Mouse (Mus musculus) kidney, adult 2 months (tissue): Measurements from ENCODE around the gene Kalrn. TPM values are rescaled to one million over a fixed set of nuclear protein-coding genes. Genes with fewer than 3 reads are reported as not detected.
A peak's percentile ranks its signal among the peaks of the same experiment; 100 is the strongest.

Experiments used
- DNase-seq: peaks from one replicate; pipeline ENCODE4 v3.0.0; 2021
- H3K27ac ChIP-seq: fragments of 200-500 bp; 2 replicates; pipeline ENCODE4 v1.5.1; 2012; ENCODE audit warnings: low read depth, low read length, control low read depth, inconsistent platforms; ENCODE audit not compliant: insufficient read depth
- H3K27me3 ChIP-seq: fragments of 200-500 bp; replicated peaks from 2 replicates; pipeline ENCODE4 v1.6.1; 2012; ENCODE audit warnings: mild to moderate bottlenecking, moderate library complexity, low read length, inconsistent platforms; ENCODE audit not compliant: control insufficient read depth, insufficient read depth
- H3K36me3 ChIP-seq: fragments of 200-500 bp; 2 replicates; pipeline ENCODE4 v1.6.1; 2012; ENCODE audit warnings: mild to moderate bottlenecking, moderate library complexity, low read length, inconsistent platforms; ENCODE audit not compliant: control insufficient read depth, insufficient read depth
- H3K4me1 ChIP-seq: fragments of 200-500 bp; 2 replicates; pipeline ENCODE4 v1.6.1; 2011; ENCODE audit warnings: low read length; ENCODE audit not compliant: control insufficient read depth, insufficient read depth
- H3K4me3 ChIP-seq: fragments of 200-500 bp; 2 replicates; pipeline ENCODE4 v1.5.1; 2011; ENCODE audit warnings: mild to moderate bottlenecking, low read depth, low read length, control low read depth; ENCODE audit not compliant: insufficient read depth
- CTCF ChIP-seq: fragments of 200-500 bp; conservative IDR thresholded peaks from 2 replicates; pipeline ENCODE4 v1.5.1; 2011; ENCODE audit warnings: low read depth, mild to moderate bottlenecking, control low read depth, low read length, moderate library complexity, mixed read lengths; ENCODE audit not compliant: insufficient read depth, insufficient read length
- POLR2A ChIP-seq: fragments of 200-500 bp; IDR thresholded peaks from one replicate; pipeline ENCODE4 v1.6.1; 2011; ENCODE audit warnings: low read depth, low read length, control low read depth
- WGBS: fragments of 180-500 bp; shearing (Covaris S2); methylation state at CpG from one replicate; pipeline ENCODE4 v1.1.7; 2018; 5-methylcytosine and 5-hydroxymethylcytosine counted together
- polyA plus RNA-seq: library from polyadenylated mRNA; depleted of rRNA; stranded (reverse); fragments of >200 nt; gene quantifications from 2 replicates; pipeline ENCODE4 v1.2.3, GENCODE M21; 2012

The Kalrn gene
- polyA plus RNA-seq, 1 experiment: 8.6 TPM

- no peaks in the 10 kb centered on the region for H3K36me3 ChIP-seq
- DNase-seq: peak; percentile 9
- WGBS: 96% methylated on average over 2 of the region's 2 CpGs
- no peak overlapping the region for H3K27ac ChIP-seq
- H3K4me1 ChIP-seq: no peaks in the 10 kb centered on the region
- TF ChIP-seq CTCF (no peak), POLR2A (no peak)
- H3K27me3 ChIP-seq: no peaks in the 10 kb centered on the region
- H3K4me3 ChIP-seq: no peak overlapping the region
These were observed 279.7 kb downstream of the Kalrn start for GRCm38 (mm10) chr16:34293675-34294074.

- DNase-seq: no peak
- peaks cover 3% of the 10 kb centered on the region; the same call in 1 of the 2 replicates for H3K4me1 ChIP-seq
These were observed 283.7 kb downstream of the Kalrn start for GRCm38 (mm10) chr16:34289583-34289982.

DNA sequence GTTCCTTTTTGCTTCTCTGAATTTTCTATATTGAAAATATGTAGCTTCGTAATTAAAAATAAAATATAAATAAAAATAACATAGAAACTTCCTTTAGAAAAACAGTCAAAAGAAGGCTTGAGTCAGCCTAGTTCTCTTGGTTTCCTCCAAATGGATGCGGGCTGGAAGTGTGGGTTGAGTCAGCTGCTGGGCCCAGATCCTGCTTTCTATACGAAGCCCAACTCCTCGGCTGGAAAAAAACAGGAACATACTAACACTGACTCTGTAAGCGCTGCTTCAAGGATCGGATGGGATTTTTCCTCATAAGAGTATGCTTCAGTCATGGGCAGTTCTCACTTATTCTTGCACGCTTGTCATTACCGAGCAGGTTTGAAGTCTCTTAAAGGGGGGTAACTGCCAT is 291.3 kb downstream of the Kalrn start:
- peaks cover 3% of the 10 kb centered on the region; the same call in 1 of the 2 replicates for H3K4me1 ChIP-seq
- H3K4me3 ChIP-seq: no peak overlapping the region
- no peak for DNase-seq
- no peak overlapping the region for H3K27ac ChIP-seq
- TF ChIP-seq CTCF: no peak
- TF ChIP-seq POLR2A: no peak
- 95% methylated on average over 8 of the region's 8 CpGs for WGBS
- no peaks in the 10 kb centered on the region for H3K36me3 ChIP-seq
- H3K27me3 ChIP-seq: no peaks in the 10 kb centered on the region

More at GRCm38 (mm10) chr16:34289583-34289982, 283.7 kb downstream of the Kalrn start:
- peak; percentile 58 for TF ChIP-seq CTCF
- no peak for TF ChIP-seq POLR2A
- 52% methylated on average over 7 of the region's 7 CpGs for WGBS
- no peak overlapping the region for H3K27ac ChIP-seq
- no peaks in the 10 kb centered on the region for H3K27me3 ChIP-seq
- no peak overlapping the region for H3K4me3 ChIP-seq
- H3K36me3 ChIP-seq: no peaks in the 10 kb centered on the region

DNA sequence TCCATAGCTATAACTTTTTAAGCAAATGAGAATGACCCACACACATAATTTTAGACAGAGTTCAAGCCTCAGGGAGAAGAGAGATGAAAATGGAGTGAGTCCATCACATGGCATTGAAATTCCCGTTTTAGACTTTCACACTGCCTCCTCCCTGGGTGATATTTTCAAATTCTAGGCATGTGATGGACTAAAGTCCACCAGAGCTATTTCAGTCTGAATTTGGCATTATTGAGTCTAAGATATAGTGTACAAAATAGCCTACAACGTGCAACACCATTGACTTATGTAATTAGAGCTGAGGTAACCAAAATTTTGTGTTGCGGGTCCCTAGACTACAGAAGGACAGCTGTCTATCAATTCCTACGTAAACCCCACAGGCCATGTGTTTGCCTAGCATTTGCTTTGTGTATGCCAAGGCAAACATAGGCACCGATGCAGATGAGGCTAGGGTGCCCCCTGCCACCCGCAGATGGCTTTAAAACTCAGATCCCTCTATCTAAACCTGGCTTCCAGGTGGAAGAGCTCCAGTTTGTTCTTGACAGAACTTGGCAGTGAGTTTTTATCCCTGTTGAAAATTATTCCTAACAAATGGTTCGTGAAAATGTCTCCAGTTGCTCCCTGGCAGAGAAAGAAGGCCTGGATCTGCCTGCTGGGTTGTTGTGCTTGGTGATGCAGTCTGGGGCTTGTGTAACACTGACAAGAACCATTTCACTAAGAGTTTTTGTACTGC is 293.5 kb downstream of the Kalrn start:
- Histone ChIP-seq H3K36me3 (no peaks in the 10 kb centered on the region), H3K27me3 (no peaks in the 10 kb centered on the region), H3K27ac (no peak overlapping the region), H3K4me3 (no peak overlapping the region), H3K4me1 (no peaks in the 10 kb centered on the region)
- DNase-seq: no peak
- WGBS: 71% methylated on average over 7 of the region's 7 CpGs
- no peak for TF ChIP-seq POLR2A
- TF ChIP-seq CTCF: no peak

DNA sequence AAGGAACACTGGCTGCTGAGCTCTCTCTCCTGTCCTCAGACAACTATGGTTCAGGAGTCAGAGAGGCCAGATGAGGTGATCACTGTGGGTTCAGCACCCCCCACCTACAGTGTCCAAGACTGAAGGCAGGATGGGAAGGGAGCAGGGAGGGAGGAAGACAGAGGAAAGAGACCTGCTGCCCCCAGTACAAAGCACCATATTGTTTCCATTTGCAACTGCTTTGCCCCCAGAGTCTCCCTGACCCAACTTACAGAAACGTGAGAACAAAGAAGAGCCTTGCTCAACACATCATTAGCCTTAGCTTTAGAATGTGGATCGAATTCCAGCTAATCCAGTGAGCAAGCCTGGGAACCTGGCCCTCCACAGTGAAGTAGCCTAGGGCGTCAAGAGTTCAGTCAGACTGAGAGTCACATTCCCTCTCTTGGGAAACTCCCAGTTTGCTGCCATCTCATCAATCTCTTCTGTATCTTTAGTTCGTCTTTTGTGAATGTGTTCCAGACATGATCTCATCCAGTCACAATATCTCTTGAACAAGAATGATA is 295.0 kb downstream of the Kalrn start:
- WGBS: 71% methylated on average over 4 of the region's 4 CpGs
- no peak overlapping the region for H3K4me3 ChIP-seq
- H3K27me3 ChIP-seq: no peaks in the 10 kb centered on the region
- no peaks in the 10 kb centered on the region for H3K36me3 ChIP-seq
- DNase-seq: no peak
- TF ChIP-seq CTCF: no peak
- TF ChIP-seq POLR2A: no peak
- no peaks in the 10 kb centered on the region for H3K4me1 ChIP-seq
- H3K27ac ChIP-seq: no peak overlapping the region

- no peak overlapping the region for H3K4me3 ChIP-seq
- H3K27me3 ChIP-seq: no peaks in the 10 kb centered on the region
- TF ChIP-seq POLR2A (no peak), CTCF (no peak; the same call in 1 of the 2 replicates)
- no peaks in the 10 kb centered on the region for H3K36me3 ChIP-seq
- no peaks in the 10 kb centered on the region for H3K4me1 ChIP-seq
- peak; percentile 31 for DNase-seq
- H3K27ac ChIP-seq: no peak overlapping the region
These were observed 298.7 kb downstream of the Kalrn start for GRCm38 (mm10) chr16:34274607-34275006.

GRCm38 (mm10) chr16:34271476-34271875 is 301.9 kb downstream of the Kalrn start:
- Histone ChIP-seq H3K4me3 (no peak overlapping the region), H3K27ac (no peak overlapping the region), H3K27me3 (no peaks in the 10 kb centered on the region), H3K36me3 (no peaks in the 10 kb centered on the region), H3K4me1 (no peaks in the 10 kb centered on the region)
- no peak for DNase-seq
- 94% methylated on average over 5 of the region's 5 CpGs for WGBS
- TF ChIP-seq POLR2A (no peak), CTCF (no peak)

GRCm38 (mm10) chr16:34270681-34271080 is 302.7 kb downstream of the Kalrn start:
- no peaks in the 10 kb centered on the region for H3K4me1 ChIP-seq
- no peak overlapping the region for H3K27ac ChIP-seq
- DNase-seq: no peak
- no peaks in the 10 kb centered on the region for H3K27me3 ChIP-seq
- TF ChIP-seq POLR2A (no peak), CTCF (no peak)
- 82% methylated on average over 2 of the region's 2 CpGs for WGBS
- H3K4me3 ChIP-seq: no peak overlapping the region
- no peaks in the 10 kb centered on the region for H3K36me3 ChIP-seq
